Mouse (Mus musculus) liver, embryonic 13.5 days (tissue): ENCODE measurements around the gene Tspan9. TPM values are rescaled to one million over a fixed set of nuclear protein-coding genes. Genes with fewer than 3 reads are reported as not detected.

ENCODE experiments used
- ATAC-seq: fragments of 200-750 bp; cut with Nextera tagmentation; 2 replicates; pipeline ENCODE4 v1.8.0; 2017; ENCODE audit warnings: low read depth, mild to moderate bottlenecking, moderate number of reproducible peaks, moderate library complexity
- DNase-seq: peaks from one replicate; pipeline ENCODE4 v3.0.0; 2022
- H3K27ac ChIP-seq: fragments of 300-500 bp; sonication (generic); 2 replicates; pipeline ENCODE4 v1.5.1; 2015; ENCODE audit warnings: moderate library complexity, mild to moderate bottlenecking, inconsistent platforms
- H3K27me3 ChIP-seq: fragments of 300-500 bp; sonication (generic); 2 replicates; pipeline ENCODE4 v1.6.1; 2015; ENCODE audit warnings: mild to moderate bottlenecking, inconsistent platforms
- H3K36me3 ChIP-seq: fragments of 300-500 bp; sonication (generic); 2 replicates; pipeline ENCODE4 v1.6.1; 2015; ENCODE audit warnings: mild to moderate bottlenecking, inconsistent platforms
- H3K4me1 ChIP-seq: fragments of 300-500 bp; sonication (generic); replicated peaks from 2 replicates; pipeline ENCODE4 v1.6.1; 2015; ENCODE audit warnings: inconsistent platforms
- H3K4me2 ChIP-seq: fragments of 300-500 bp; sonication (generic); 2 replicates; pipeline ENCODE4 v1.6.1; 2015; ENCODE audit warnings: inconsistent platforms, mild to moderate bottlenecking, moderate library complexity
- H3K4me3 ChIP-seq: fragments of 300-500 bp; sonication (generic); replicated peaks from 2 replicates; pipeline ENCODE4 v1.5.1; 2015; ENCODE audit warnings: mild to moderate bottlenecking, inconsistent platforms
- H3K9ac ChIP-seq: fragments of 300-500 bp; sonication (generic); 2 replicates; pipeline ENCODE4 v1.6.1; 2015; ENCODE audit warnings: mild to moderate bottlenecking, inconsistent platforms
- H3K9me3 ChIP-seq: fragments of 300-500 bp; sonication (generic); replicated peaks from 2 replicates; pipeline ENCODE4 v1.6.1; 2016; ENCODE audit warnings: inconsistent platforms
- WGBS: fragments of 180-500 bp; shearing (Covaris S2); methylation state at CpG from one replicate; pipeline ENCODE4 v1.1.7; 2015; ENCODE audit not compliant: insufficient replicate concordance; 5-methylcytosine and 5-hydroxymethylcytosine counted together
- polyA plus RNA-seq: library from polyadenylated mRNA; unstranded; fragments of >200 nt; fragmentation: Nextera tagmentation; extraction: Ambion mirVana; gene quantifications from 2 replicates; pipeline ENCODE4 v1.2.1, GENCODE M21; 2015

Gene Tspan9
- polyA plus RNA-seq, 1 experiment from 2014 or later, result 16.9 TPM

DNA sequence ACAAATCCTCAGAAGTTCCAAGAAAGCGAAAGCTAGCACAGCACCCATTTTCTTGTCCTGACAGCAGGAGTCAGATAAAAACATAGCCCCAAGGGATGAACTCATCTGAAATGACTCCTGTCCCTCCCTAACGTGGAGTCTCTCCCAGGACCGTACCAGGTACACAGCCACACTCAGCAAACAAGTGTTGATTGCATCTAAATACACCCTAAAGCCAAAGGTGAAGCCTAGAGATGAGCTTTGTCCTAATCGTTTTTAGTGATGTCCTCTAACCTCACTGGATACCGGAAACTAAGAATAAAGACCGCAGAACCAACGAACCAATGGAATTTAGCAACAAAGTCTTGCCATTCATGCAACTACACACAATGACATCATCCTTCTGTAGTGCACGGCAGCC lies 96.2 kb downstream of the Tspan9 start:
- Histone ChIP-seq H3K4me3 (no peak overlapping the region), H3K9me3 (no peaks in the 10 kb centered on the region), H3K36me3 (no peaks in the 10 kb centered on the region), H3K27me3 (no peaks in the 10 kb centered on the region), H3K4me2 (no peak overlapping the region), H3K4me1 (peaks cover 4% of the 10 kb centered on the region), H3K9ac (no peak overlapping the region), H3K27ac (no peak overlapping the region)
- DNase-seq (no peak), ATAC-seq (no peak)
- 65% methylated on average over 8 of the region's 8 CpGs for WGBS

DNA sequence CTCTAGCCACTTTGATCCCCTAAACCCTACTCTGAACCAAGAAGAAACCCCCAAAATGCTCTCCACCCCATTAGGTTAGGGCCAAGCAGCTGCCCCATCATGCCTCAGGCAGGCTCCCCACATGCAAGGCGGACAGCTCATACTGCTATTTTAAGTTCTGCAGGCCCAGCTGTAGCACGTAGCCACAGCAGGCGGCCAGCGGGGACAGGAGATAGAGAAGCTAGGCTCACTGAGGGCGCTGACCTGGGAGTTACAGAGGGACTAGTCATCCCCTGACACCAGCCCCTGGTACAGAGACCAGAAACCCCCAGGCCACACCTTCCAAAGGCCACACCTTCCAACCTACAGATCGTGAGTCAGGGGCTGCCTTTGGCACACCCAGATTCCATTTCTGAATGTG lies 96.6 kb downstream of the Tspan9 start:
- Histone ChIP-seq H3K4me3 (no peak overlapping the region), H3K27me3 (no peaks in the 10 kb centered on the region), H3K4me2 (no peak overlapping the region), H3K4me1 (peaks cover 8% of the 10 kb centered on the region), H3K36me3 (no peaks in the 10 kb centered on the region), H3K27ac (no peak overlapping the region), H3K9me3 (no peaks in the 10 kb centered on the region), H3K9ac (no peak overlapping the region)
- ATAC-seq (no peak), DNase-seq (no peak)
- 53% methylated on average over 6 of the region's 6 CpGs for WGBS

DNA sequence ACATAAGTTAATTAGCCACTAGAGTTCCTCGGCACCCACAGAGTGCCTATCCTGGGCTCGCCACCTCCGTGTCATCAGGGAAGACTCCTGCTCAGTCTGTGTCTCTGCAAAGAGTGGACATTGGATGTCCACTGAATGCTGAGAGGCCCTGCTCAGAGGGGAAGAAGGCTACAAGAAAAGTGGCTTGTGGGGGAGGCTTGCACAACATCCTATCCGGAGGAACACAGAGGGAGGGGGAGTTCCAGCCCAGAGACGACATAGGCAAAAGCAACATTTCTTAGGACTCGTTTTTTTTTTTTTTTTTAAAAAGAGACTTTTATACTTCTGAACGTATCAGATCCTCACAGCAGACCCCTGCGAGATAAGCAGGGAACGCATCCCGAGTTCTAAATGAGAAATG lies 98.7 kb downstream of the Tspan9 start:
- no peak overlapping the region for H3K27ac ChIP-seq
- DNase-seq (no peak), ATAC-seq (no peak)
- H3K27me3 ChIP-seq, result no peaks in the 10 kb centered on the region
- H3K4me3 ChIP-seq, result no peak overlapping the region
- H3K4me2 ChIP-seq, result no peak overlapping the region
- peaks cover 8% of the 10 kb centered on the region for H3K4me1 ChIP-seq
- WGBS, result 22% methylated on average over 10 of the region's 10 CpGs
- no peak overlapping the region for H3K9ac ChIP-seq
- no peaks in the 10 kb centered on the region for H3K9me3 ChIP-seq
- H3K36me3 ChIP-seq, result no peaks in the 10 kb centered on the region

DNA sequence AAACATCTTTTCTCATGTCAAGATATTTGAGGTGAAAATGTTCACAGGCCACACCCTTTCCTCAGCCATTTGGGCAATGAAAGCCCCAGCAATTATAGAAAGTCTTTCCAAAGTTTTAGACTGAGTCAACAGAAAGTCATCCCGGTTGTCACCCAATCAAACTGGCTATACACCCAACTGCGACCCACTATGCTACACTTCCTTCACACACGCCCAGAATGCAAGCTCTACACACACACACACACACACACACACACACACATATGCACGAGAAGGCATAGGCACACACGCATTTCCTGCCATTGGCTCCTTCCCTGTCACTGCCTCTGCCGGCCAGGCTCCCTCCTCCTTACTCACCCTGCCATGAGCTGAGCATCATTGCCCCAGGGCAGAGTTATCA lies 99.9 kb downstream of the Tspan9 start:
- WGBS, result 52% methylated on average over 6 of the region's 6 CpGs
- Histone ChIP-seq H3K9ac (no peak overlapping the region), H3K4me1 (peaks cover 8% of the 10 kb centered on the region), H3K27me3 (no peaks in the 10 kb centered on the region), H3K4me3 (no peak overlapping the region), H3K36me3 (no peaks in the 10 kb centered on the region), H3K9me3 (no peaks in the 10 kb centered on the region), H3K4me2 (no peak overlapping the region), H3K27ac (no peak overlapping the region)
- ATAC-seq (no peak), DNase-seq (no peak)

DNA sequence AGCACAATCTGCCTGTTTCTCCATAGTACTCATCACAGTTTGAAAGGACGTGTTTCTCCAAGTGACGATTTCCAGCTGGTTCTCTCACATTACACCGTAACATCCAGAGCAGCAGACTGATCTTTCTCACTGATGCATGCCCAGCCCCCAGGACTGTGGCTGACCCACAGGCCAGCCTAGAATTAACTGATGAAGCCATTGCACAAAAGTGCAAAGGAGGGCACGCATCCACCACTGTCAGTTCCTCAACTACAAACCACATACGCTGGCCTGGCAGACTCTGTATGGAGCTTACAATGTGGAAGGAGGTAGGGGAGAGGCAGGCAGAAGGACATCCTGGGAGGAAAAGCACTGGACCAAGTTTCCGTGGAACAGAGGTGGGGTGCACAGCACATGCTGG lies 101.6 kb downstream of the Tspan9 start:
- Histone ChIP-seq H3K9me3 (no peaks in the 10 kb centered on the region), H3K9ac (no peak overlapping the region), H3K36me3 (no peaks in the 10 kb centered on the region), H3K4me3 (no peak overlapping the region), H3K27me3 (0 out of 2 replicates have a peak, but pooled peaks cover under 1% of the 10 kb centered on the region), H3K27ac (no peak overlapping the region), H3K4me1 (peaks cover 8% of the 10 kb centered on the region), H3K4me2 (no peak overlapping the region)
- WGBS, result 35% methylated on average over 6 of the region's 6 CpGs
- DNase-seq, result no peak
- no peak for ATAC-seq

DNA sequence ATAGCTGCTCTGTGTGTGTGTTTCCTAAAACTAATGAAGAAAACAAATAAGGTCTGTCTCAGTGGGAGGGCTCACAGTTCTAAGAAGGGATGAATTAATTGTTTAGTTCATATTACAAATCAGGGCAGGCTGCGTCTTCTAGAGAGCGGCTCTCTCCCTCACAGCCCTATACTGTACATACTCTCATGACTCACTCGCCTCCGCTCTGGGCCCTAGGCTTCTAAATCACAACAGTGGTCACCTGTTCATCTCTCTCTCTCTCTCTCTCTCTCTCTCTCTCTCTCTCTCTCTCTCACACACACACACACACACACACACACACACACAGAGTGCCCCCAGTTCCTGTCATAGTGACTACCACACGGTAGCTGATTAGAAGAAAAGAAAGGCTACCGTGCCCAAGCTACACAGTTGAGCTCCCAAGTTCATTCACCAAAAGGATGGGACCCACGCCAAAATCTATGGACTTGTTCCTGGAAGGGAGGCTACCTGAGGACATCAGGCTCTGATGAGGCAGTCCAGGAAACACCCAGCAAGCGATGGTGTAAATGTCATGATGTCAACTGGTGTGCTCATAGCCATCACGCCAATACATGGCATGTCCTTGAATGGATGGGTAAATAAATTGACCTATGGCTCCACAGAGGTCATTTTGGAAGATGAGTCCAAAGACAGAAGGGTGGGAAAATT lies 104.2 kb downstream of the Tspan9 start:
- no peak overlapping the region for H3K9ac ChIP-seq
- H3K36me3 ChIP-seq, result no peaks in the 10 kb centered on the region
- peaks cover 26% of the 10 kb centered on the region for H3K27me3 ChIP-seq
- no peak overlapping the region for H3K27ac ChIP-seq
- no peak overlapping the region for H3K4me3 ChIP-seq
- H3K9me3 ChIP-seq, result no peaks in the 10 kb centered on the region
- DNase-seq, result no peak
- no peak overlapping the region for H3K4me2 ChIP-seq
- peaks cover 17% of the 10 kb centered on the region for H3K4me1 ChIP-seq
- 67% methylated on average over 9 of the region's 9 CpGs for WGBS
- no peak for ATAC-seq

DNA sequence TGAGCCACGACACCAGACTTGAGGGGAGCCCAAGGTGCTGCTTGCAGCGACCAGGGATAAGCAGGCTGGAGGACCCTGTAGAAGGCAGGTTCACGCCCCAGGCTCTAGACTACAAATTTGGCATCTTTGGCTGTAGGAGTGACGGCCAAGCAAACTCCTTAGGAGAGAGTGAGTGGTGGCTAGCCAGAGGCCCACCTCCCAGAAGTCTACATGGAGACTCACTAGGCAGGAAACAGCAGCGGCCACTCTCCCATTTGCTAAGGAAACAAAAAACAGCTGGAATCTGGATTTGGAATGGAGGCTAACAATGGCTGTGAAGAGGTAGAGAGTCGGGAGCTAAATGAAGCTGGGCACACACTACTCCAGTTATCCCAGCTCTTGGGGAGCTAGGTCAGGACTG lies 104.8 kb downstream of the Tspan9 start:
- H3K27ac ChIP-seq, result no peak overlapping the region
- DNase-seq (no peak), ATAC-seq (no peak)
- WGBS, result 54% methylated on average over 6 of the region's 6 CpGs
- H3K9ac ChIP-seq, result no peak overlapping the region
- H3K4me2 ChIP-seq, result no peak overlapping the region
- H3K36me3 ChIP-seq, result no peaks in the 10 kb centered on the region
- H3K4me1 ChIP-seq, result peaks cover 19% of the 10 kb centered on the region
- peaks cover 33% of the 10 kb centered on the region for H3K27me3 ChIP-seq
- H3K4me3 ChIP-seq, result no peak overlapping the region
- no peaks in the 10 kb centered on the region for H3K9me3 ChIP-seq

DNA sequence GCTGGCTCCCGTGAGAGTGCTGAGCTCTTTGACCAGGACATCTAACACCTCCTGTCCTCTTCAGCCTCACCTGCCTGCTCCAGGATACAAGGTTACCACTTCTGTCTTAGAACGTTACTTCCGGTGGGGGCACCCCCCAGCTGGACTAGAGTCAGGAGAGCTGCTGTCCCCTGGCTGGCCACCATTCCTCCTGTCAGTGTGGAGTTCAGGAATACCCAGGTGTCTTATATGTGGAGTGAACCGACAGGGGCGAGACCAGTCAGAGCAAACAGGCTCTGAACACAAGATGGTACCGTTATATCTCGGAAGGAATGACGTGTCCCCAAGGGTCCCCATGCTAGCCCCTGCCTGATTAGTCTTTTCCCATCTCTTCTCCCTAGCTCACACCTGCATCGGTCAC lies 106.8 kb downstream of the Tspan9 start:
- ATAC-seq (no peak), DNase-seq (no peak)
- Histone ChIP-seq H3K36me3 (no peaks in the 10 kb centered on the region), H3K4me1 (peaks cover 11% of the 10 kb centered on the region), H3K4me2 (no peak overlapping the region), H3K9ac (no peak overlapping the region), H3K27me3 (peaks cover 44% of the 10 kb centered on the region), H3K9me3 (no peaks in the 10 kb centered on the region), H3K27ac (no peak overlapping the region), H3K4me3 (no peak overlapping the region)
- WGBS, result 67% methylated on average over 9 of the region's 9 CpGs

DNA sequence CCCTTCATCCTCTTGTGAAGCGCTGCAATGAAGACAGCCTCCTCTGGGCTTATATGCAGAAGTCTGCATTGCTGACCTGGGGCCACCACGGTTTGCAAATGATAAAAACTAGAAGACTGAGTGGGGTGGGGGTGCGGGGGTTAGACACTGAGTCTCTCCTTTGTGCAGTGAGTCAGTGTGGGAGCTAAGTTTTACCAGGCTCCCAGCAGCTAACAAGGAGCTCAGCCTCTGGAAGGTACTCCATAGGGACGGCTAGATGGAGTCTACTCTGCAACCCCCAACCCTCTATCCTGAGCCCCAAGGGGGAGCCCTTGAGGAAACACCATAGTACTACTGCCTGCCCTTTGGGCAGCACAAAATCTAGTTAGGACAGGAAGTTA lies 107.5 kb downstream of the Tspan9 start:
- Histone ChIP-seq H3K4me1 (peaks cover 11% of the 10 kb centered on the region), H3K4me3 (peak overlapping the region; percentile 51), H3K27ac (no peak overlapping the region), H3K9me3 (no peaks in the 10 kb centered on the region), H3K36me3 (no peaks in the 10 kb centered on the region), H3K9ac (no peak overlapping the region), H3K4me2 (peak overlapping the region; percentile 69), H3K27me3 (peaks cover 44% of the 10 kb centered on the region)
- no peak for DNase-seq
- ATAC-seq, result no peak
- 4% methylated on average over 4 of the region's 4 CpGs for WGBS

DNA sequence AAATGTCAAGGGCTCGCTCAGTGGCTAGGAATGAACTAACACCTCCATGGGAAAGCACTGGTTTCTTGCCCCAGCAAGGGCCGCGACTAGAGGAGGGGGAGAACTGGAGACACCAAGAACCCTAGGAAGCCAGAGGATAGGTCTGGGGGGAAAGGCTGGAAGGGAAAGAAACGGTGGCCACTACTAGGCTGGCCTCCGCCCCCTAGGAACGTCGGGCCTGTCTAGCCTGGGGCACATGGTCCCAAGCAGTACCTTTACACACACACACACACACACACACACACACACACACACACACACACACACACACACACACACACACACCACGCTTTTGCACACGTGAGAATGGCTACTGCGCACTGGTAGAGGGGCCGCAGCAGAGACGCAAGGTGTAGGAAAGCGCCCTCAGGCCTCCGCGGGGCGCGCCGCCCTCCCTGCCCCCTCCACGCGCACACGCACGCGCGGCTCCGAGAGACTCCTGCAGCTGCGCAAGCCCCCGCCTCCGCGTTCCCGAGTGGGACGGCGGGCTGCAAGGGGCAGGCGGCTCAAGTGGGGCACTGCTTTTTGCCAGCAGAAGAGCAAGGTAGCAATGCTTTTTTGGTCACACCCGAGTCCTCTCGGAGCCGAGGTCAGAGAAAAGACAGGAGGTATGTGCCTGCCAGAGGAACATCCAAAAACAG lies 108.0 kb downstream of the Tspan9 start:
- Histone ChIP-seq H3K9me3 (no peaks in the 10 kb centered on the region), H3K9ac (no peak overlapping the region), H3K4me2 (peak overlapping the region; percentile 69), H3K27ac (no peak overlapping the region), H3K4me1 (peaks cover 11% of the 10 kb centered on the region), H3K4me3 (peak overlapping the region; percentile 51), H3K36me3 (no peaks in the 10 kb centered on the region), H3K27me3 (peaks cover 44% of the 10 kb centered on the region)
- 1% methylated on average over 25 of the region's 36 CpGs for WGBS
- 0 out of 2 replicates have a peak, but pooled peaks have one; percentile 11 for ATAC-seq
- DNase-seq, result no peak

DNA sequence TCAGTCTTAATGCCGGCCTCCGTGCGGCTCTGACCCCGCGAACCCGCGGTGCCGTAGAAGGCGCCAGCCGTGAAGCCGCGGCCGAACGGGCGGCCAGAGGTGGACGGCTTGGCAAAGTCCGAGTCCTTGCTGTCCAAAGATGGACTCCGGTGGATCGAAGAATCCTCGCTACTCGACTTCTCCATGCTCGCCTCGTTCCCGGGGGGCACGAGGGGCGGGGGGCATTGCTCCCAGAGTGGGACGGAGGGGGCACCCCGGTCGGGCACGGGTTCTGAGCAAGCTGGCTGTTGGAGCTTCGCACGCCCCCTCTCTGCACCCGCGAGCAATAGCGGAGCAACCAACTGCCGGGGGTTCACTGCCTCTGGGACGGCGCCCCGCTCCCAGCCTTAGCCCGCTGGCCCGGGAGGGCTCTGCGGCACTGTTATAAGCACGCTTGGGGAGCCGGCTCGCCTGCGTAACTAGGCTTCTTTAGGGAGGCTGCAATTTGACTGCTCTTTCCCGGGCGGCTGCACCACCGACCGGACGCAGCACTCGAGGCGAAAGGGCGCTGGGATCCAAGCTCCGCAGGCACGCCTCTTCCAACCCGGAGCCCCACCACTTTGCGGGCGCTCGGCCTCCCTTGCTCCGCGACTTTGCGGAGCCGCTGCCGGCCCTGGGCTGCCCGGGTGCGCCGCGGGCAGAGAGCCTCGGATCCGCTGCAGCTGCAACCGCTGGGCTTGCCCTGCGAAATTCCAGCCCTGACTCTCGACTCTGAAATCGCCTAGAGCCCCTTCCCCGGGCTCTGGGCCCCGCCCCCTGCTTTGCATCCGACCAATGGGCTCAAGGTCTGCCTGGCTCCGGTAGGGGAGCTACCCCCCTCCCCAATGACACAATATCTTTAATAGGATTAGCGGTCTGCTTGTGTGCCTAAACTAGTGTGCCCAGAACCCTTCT lies 108.8 kb downstream of the Tspan9 start:
- H3K9ac ChIP-seq, result peak overlapping the region; percentile 13; the same call in 1 of the 2 replicates
- no peaks in the 10 kb centered on the region for H3K36me3 ChIP-seq
- DNase-seq, result no peak
- peak overlapping the region; percentile 69 for H3K4me2 ChIP-seq
- H3K4me3 ChIP-seq, result peak overlapping the region; percentile 51
- no peak overlapping the region for H3K27ac ChIP-seq
- WGBS, result 1% methylated on average over 80 of the region's 80 CpGs
- H3K27me3 ChIP-seq, result peaks cover 44% of the 10 kb centered on the region
- peak; percentile 46; the same call in 1 of the 2 replicates for ATAC-seq
- peaks cover 11% of the 10 kb centered on the region for H3K4me1 ChIP-seq
- no peaks in the 10 kb centered on the region for H3K9me3 ChIP-seq
